ENCODE assay signal across 9 mouse cellular contexts in the genomic region with DNA sequence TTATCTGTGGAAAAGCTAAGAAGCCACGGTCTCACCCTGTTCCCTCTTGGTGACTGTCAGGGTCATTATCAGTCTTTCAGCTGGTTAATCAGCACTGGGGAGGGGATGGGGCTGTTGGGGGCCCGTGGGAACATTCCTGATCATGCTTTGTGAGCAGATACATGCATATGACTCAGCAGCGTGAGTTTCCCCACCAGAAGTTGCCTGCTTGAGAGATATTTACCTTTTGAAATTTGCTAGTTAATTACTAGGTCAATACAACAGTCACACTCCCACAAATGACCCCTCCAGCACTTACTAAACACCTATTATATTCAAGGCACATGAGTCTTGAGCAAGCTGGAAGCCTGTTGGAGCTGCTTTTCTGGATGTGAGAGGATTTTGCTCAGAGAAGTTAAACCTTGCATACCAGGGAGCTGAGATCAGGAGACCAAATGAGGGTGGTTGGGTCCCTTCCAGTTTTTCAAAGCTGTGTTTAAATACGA. TPM values are rescaled to one million over a fixed set of nuclear protein-coding genes. Genes with fewer than 3 reads are reported as not detected.
A peak's percentile ranks its signal among the peaks of the same experiment; 100 is the strongest.
DNase-seq lines count a peak whose midpoint lies in the region; ATAC-seq and TF ChIP-seq lines count a peak whose summit lies in the region.
"Had no signal": no experiment of that assay in that cellular context is flagged by ENCODE, and none has a peak within 500 bp of the region (broad histone marks: within the 10 kb centered on the region; RNA-seq: fewer than 3 reads in every experiment).

No protein-coding gene starts in this region.

- H3K4me2 ChIP-seq in CH12.LX (ENCODE audit: insufficient read depth, low read depth, poor library complexity, severe bottlenecking): 0 out of 2 replicates have a peak overlapping the region, but pooled peaks have one; percentile 40
- peak overlapping the region; percentile 49 for H3K4me2 ChIP-seq in liver, embryonic 12.5 days
- H3K4me2 ChIP-seq in hindbrain, embryonic 16.5 days (ENCODE audit: low read length): no peak overlapping the region
- H3K4me2 ChIP-seq in hindbrain, postnatal 0 days (ENCODE audit: low read depth, low read length): no peak overlapping the region

- no peak overlapping the region for H3K9ac ChIP-seq in CH12.LX (ENCODE audit: insufficient read depth, low read depth)
- peak overlapping the region; percentile 44; the same call in 1 of the 2 replicates for H3K9ac ChIP-seq in liver, embryonic 12.5 days
- H3K9ac ChIP-seq in hindbrain, embryonic 16.5 days (ENCODE audit: low read depth, low read length): no peak overlapping the region
- H3K9ac ChIP-seq in hindbrain, postnatal 0 days (replicated peaks; ENCODE audit: low read length): no peak overlapping the region

- WGBS in heart, embryonic 10.5 days: 27% methylated on average over 4 of the region's 4 CpGs
- WGBS in liver, embryonic 12.5 days (ENCODE audit: insufficient replicate concordance): 21% methylated on average over 4 of the region's 4 CpGs
- WGBS in hindbrain, embryonic 16.5 days: 54% methylated on average over 4 of the region's 4 CpGs
- WGBS in hindbrain, postnatal 0 days: 63% methylated on average over 4 of the region's 4 CpGs

- no peak for TF ChIP-seq CTCF in CH12.LX (conservative IDR thresholded peaks at IDR 0.05 in 1 of 2, IDR thresholded peaks at IDR 0.05 in 1 of 2; ENCODE audit: low read depth in 2 of 2, low read length in 2 of 2)
- no peak for TF ChIP-seq CTCF in hindbrain, postnatal 0 days (IDR thresholded peaks at IDR 0.05; ENCODE audit: low read depth)

- TF ChIP-seq EP300 in CH12.LX (IDR thresholded peaks at IDR 0.05; ENCODE audit: low read length): no peak

- H3K27me3 ChIP-seq in heart, embryonic 10.5 days (ENCODE audit: insufficient read depth, poor library complexity, severe bottlenecking): no peaks in the 10 kb centered on the region
- no peaks in the 10 kb centered on the region for H3K27me3 ChIP-seq in CH12.LX (replicated peaks)
- H3K27me3 ChIP-seq in liver, embryonic 12.5 days (replicated peaks): no peaks in the 10 kb centered on the region
- no peaks in the 10 kb centered on the region for H3K27me3 ChIP-seq in hindbrain, embryonic 16.5 days (replicated peaks; ENCODE audit: control insufficient read depth, insufficient read depth, low read length)
- no peaks in the 10 kb centered on the region for H3K27me3 ChIP-seq in hindbrain, postnatal 0 days (ENCODE audit: insufficient read depth, low read length)

- H3K4me3 ChIP-seq in heart, embryonic 10.5 days: no peak overlapping the region
- no peak overlapping the region for H3K4me3 ChIP-seq in CH12.LX (replicated peaks in 1 of 3; ENCODE audit: low read depth in 2 of 3, low read length in 2 of 3, poor library complexity in 1 of 3)
- H3K4me3 ChIP-seq in liver, embryonic 12.5 days: no peak overlapping the region
- H3K4me3 ChIP-seq in hindbrain, embryonic 16.5 days (ENCODE audit: low read length): no peak overlapping the region
- no peak overlapping the region for H3K4me3 ChIP-seq in hindbrain, postnatal 0 days (ENCODE audit: low read length)

- TF ChIP-seq RAD21 in CH12.LX (IDR thresholded peaks at IDR 0.05; ENCODE audit: low read depth, low read length): no peak

- DNase-seq in heart, adult 18-20 months: peak; percentile 50 to 62
- DNase-seq in heart, embryonic 10.5 days (ENCODE audit: low spot score): no peak
- no peak for DNase-seq in CH12.LX (ENCODE audit: extremely low read depth)
- peak; percentile 73 for DNase-seq in fibroblast of lung, adult 2 months (ENCODE audit: low read depth)
- DNase-seq in hindbrain, postnatal 0 days (ENCODE audit: low spot score): no peak
- DNase-seq: cerebellum, adult 9-10 months had no signal

- H3K4me1 ChIP-seq in heart, embryonic 10.5 days: peaks cover 10% of the 10 kb centered on the region
- H3K4me1 ChIP-seq in CH12.LX (ENCODE audit: control insufficient read depth in 1 of 2, insufficient read depth in 2 of 2): peaks cover 2 to 90% of the 10 kb centered on the region in 2 experiments; a peak in 3 of 4 replicates
- peaks cover 63% of the 10 kb centered on the region for H3K4me1 ChIP-seq in liver, embryonic 12.5 days
- H3K4me1 ChIP-seq in hindbrain, embryonic 16.5 days (ENCODE audit: control insufficient read depth, insufficient read depth, low read depth, low read length): no peaks in the 10 kb centered on the region; the same call in 1 of the 2 replicates
- H3K4me1 ChIP-seq in hindbrain, postnatal 0 days (ENCODE audit: insufficient read depth, low read length): 0 out of 2 replicates have a peak, but pooled peaks cover 4% of the 10 kb centered on the region

- no peak for TF ChIP-seq POLR2A in CH12.LX (IDR thresholded peaks at IDR 0.05; ENCODE audit: low read depth, low read length)

- ATAC-seq in liver, embryonic 12.5 days: peak; percentile 89
- no peak for ATAC-seq in inflammation-experienced regulatory T-cells, adult 6 months
- ATAC-seq in hindbrain, embryonic 16.5 days: no peak
- no peak for ATAC-seq in hindbrain, postnatal 0 days

- H3K79me2 ChIP-seq in CH12.LX (replicated peaks; ENCODE audit: control insufficient read depth, extremely low read depth, insufficient read depth, poor library complexity, severe bottlenecking): peaks cover 26% of the 10 kb centered on the region

- in situ Hi-C loops in CH12.LX (cut with MboI; ENCODE audit: low pct_ligation_motif_present, low pct_unique_long_range_greater_than_20kb, low sequenced_read_pairs): no loop called here

- dilution Hi-C loops in CH12.LX (cut with MboI; ENCODE audit: extremely low pct_ligation_motif_present, extremely low pct_unique_long_range_greater_than_20kb, low sequenced_read_pairs): no loop called here

- H3K27ac ChIP-seq in heart, embryonic 10.5 days: no peak overlapping the region
- no peak overlapping the region for H3K27ac ChIP-seq in CH12.LX (ENCODE audit: insufficient read depth, low read depth)
- peak overlapping the region; percentile 74 for H3K27ac ChIP-seq in liver, embryonic 12.5 days
- H3K27ac ChIP-seq in hindbrain, embryonic 16.5 days (ENCODE audit: low read depth, low read length): no peak overlapping the region
- H3K27ac ChIP-seq in hindbrain, postnatal 0 days: no peak overlapping the region

- no peaks in the 10 kb centered on the region for H3K9me3 ChIP-seq in heart, embryonic 10.5 days
- no peaks in the 10 kb centered on the region for H3K9me3 ChIP-seq in CH12.LX (replicated peaks; ENCODE audit: low read length)
- H3K9me3 ChIP-seq in liver, embryonic 12.5 days (replicated peaks): no peaks in the 10 kb centered on the region
- H3K9me3 ChIP-seq in hindbrain, embryonic 16.5 days (ENCODE audit: control insufficient read depth, low read length): no peaks in the 10 kb centered on the region
- no peaks in the 10 kb centered on the region for H3K9me3 ChIP-seq in hindbrain, postnatal 0 days (ENCODE audit: low read length)

- no peaks in the 10 kb centered on the region for H3K36me3 ChIP-seq in heart, embryonic 10.5 days
- H3K36me3 ChIP-seq in CH12.LX (replicated peaks in 1 of 2; ENCODE audit: control insufficient read depth in 1 of 2, insufficient read depth in 1 of 2, low read length in 1 of 2): peaks cover 2 to 74% of the 10 kb centered on the region in 2 experiments
- no peaks in the 10 kb centered on the region for H3K36me3 ChIP-seq in liver, embryonic 12.5 days
- no peaks in the 10 kb centered on the region for H3K36me3 ChIP-seq in hindbrain, embryonic 16.5 days (ENCODE audit: control insufficient read depth, insufficient read depth, low read length)
- H3K36me3 ChIP-seq in hindbrain, postnatal 0 days (ENCODE audit: insufficient read depth, low read length): no peaks in the 10 kb centered on the region

TF ChIP-seq in CH12.LX, 34 proteins besides CTCF, POLR2A, EP300 and RAD21 (continues in another document):
- TF ChIP-seq ZNF384 (IDR thresholded peaks at IDR 0.05; ENCODE audit: low read depth, low read length) (no peak), MAX (IDR thresholded peaks at IDR 0.05; ENCODE audit: low read length) (no peak), CHD2 (IDR thresholded peaks at IDR 0.05; ENCODE audit: low read length) (no peak), ELF1 (IDR thresholded peaks at IDR 0.05; ENCODE audit: low read depth, low read length) (no peak), MXI1 (IDR thresholded peaks at IDR 0.05; ENCODE audit: low read depth, low read length) (no peak), CHD1 (IDR thresholded peaks at IDR 0.05; ENCODE audit: low read depth, low read length) (no peak), TBP (conservative IDR thresholded peaks at IDR 0.05; ENCODE audit: low read depth, low read length) (no peak), ZMIZ1 (IDR thresholded peaks at IDR 0.05; ENCODE audit: low read depth, low read length) (no peak), NRF1 (IDR thresholded peaks at IDR 0.05; ENCODE audit: low read depth, low read length) (no peak), USF1 (IDR thresholded peaks at IDR 0.05; ENCODE audit: low read depth, low read length) (no peak), POLR2AphosphoS2 (IDR thresholded peaks at IDR 0.05; ENCODE audit: low read depth, low read length) (no peak), GABPA (IDR thresholded peaks at IDR 0.05; ENCODE audit: insufficient replicate concordance, low read depth, low read length) (no peak)

RNA-seq across cellular contexts. Expression of a gene that starts 11.5 kb away (rescaled TPM):
- 10 to 100 TPM; 14.8 to 17.6 TPM for total RNA-seq in heart, adult 18-20 months (2021)
- polyA plus RNA-seq in heart, embryonic 10.5 days (2016; fragmentation: Nextera tagmentation; extraction: Ambion mirVana): 2.8 and 4.9 TPM in 2 replicates
- total RNA-seq in CH12.LX (2012; rRNA removed) (36.3 and 37.4 TPM in 2 replicates), CH12.LX (2014; rRNA removed) (26.5 and 30.2 TPM in 2 replicates)
- polyA plus RNA-seq in CH12.LX (2012; ENCODE audit: insufficient read length, low read depth): 42.2 and 49.7 TPM in 2 replicates
- polyA plus RNA-seq in liver, embryonic 12.5 days (2016; fragmentation: Nextera tagmentation; extraction: Ambion mirVana): 6.2 and 6.6 TPM in 2 replicates
- polyA plus RNA-seq in inflammation-experienced regulatory T-cells, adult 6 months (2017; shearing (Covaris generic)): 10 to 100 TPM; 18.5 to 34.1 (median 25.9) TPM
- polyA plus RNA-seq in hindbrain, embryonic 16.5 days (2015; fragmentation: Nextera tagmentation; extraction: Ambion mirVana): 8.9 and 10.0 TPM in 2 replicates
- 14.2 and 15.2 TPM in 2 replicates for total RNA-seq in hindbrain, postnatal 0 days (2014; rRNA removed)
- 9.1 and 9.7 TPM in 2 replicates for polyA plus RNA-seq in hindbrain, postnatal 0 days (2015; fragmentation: Nextera tagmentation; extraction: Ambion mirVana)

RNA-seq across cellular contexts. Expression of a gene that starts 55.7 kb away (rescaled TPM):
- 10 to 100 TPM; 59.7 to 66.6 TPM for total RNA-seq in heart, adult 18-20 months (2021)
- 111 and 119 TPM in 2 replicates for polyA plus RNA-seq in heart, embryonic 10.5 days (2016; fragmentation: Nextera tagmentation; extraction: Ambion mirVana)
- total RNA-seq in CH12.LX (2012; rRNA removed): 32.8 and 38.5 TPM in 2 replicates
- total RNA-seq in CH12.LX (2014; rRNA removed): 153 and 159 TPM in 2 replicates
- 54.9 and 56.8 TPM in 2 replicates for polyA plus RNA-seq in CH12.LX (2012; ENCODE audit: insufficient read length, low read depth)
- 81.9 and 85.5 TPM in 2 replicates for polyA plus RNA-seq in liver, embryonic 12.5 days (2016; fragmentation: Nextera tagmentation; extraction: Ambion mirVana)
- 100 to 1,000 TPM; 113 to 129 (median 117) TPM for polyA plus RNA-seq in inflammation-experienced regulatory T-cells, adult 6 months (2017; shearing (Covaris generic))
- polyA plus RNA-seq in hindbrain, embryonic 16.5 days (2015; fragmentation: Nextera tagmentation; extraction: Ambion mirVana): 192 and 195 TPM in 2 replicates
- total RNA-seq in hindbrain, postnatal 0 days (2014; rRNA removed): 83.8 and 93.0 TPM in 2 replicates
- polyA plus RNA-seq in hindbrain, postnatal 0 days (2015; fragmentation: Nextera tagmentation; extraction: Ambion mirVana): 206 and 212 TPM in 2 replicates

Comparison
In these comparisons a context has a peak if more than half of its experiments do, and no peak if none do; other contexts are left out.
1. DNase-seq: peak in heart, adult 18-20 months (2 of 2) and fibroblast of lung, adult 2 months (single experiment); none in heart, embryonic 10.5 days (single experiment), CH12.LX (single experiment) and hindbrain, postnatal 0 days (single experiment).
2. H3K4me2 ChIP-seq: peak in CH12.LX (single experiment) and liver, embryonic 12.5 days (single experiment); none in hindbrain, embryonic 16.5 days (single experiment) and hindbrain, postnatal 0 days (single experiment).